Mouse (Mus musculus): Measurements from ENCODE around the gene Crybg2.

DNA sequence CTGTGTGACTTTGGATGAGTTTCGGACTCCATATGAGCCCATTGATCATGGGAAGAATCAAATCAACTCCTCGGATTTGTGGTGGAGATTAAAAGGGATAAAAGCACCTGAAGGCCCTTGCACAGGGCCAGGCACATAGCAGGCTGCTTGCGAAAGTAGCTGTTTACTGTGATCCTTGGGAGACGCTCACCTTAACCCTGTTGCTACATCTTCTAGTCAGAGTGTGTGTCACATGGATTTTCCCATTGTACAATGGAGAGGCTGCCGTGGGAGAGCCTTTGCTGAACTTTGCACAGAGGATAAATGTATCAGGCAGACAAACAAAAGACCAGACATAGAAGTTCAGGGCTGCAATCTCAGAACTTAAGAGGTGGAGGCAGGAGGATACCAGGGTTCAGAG is 8.7 kb upstream of the Crybg2 start:
- no peak for TF ChIP-seq CTCF (IDR thresholded peaks at IDR 0.05; ENCODE audit: low read depth)
- no peak for TF ChIP-seq EP300 (optimal IDR thresholded peaks at IDR 0.05)

Measured in stomach, postnatal 0 days (tissue).